Mouse (Mus musculus) c-Kit-negative CD71-positive TER-119-positive erythroid progenitor cells, embryonic 14.5 days (primary cell): ENCODE measurements around the gene Kcnab1.

Source experiments
- DNase-seq: peaks from one replicate; pipeline ENCODE4 v3.0.0-alpha.2; 2013; ENCODE audit warnings: low read depth, low spot score

The Kcnab1 gene

GRCm38 (mm10) chr3:65108945-65109921 lies at the start of gene Kcnab1:
TSS of gene Kcnab1 (plus strand) at chr3:65109384.
- DNase-seq = no peak

- DNase-seq = no peak
Observed at GRCm38 (mm10) chr3:65088295-65088694, 20.9 kb upstream of the Kcnab1 start.

GRCm38 (mm10) chr3:65104117-65104516 lies 5.1 kb upstream of the Kcnab1 start:
- no peak for DNase-seq

GRCm38 (mm10) chr3:65110190-65110589 lies 1.0 kb downstream of the Kcnab1 start:
- DNase-seq = no peak

GRCm38 (mm10) chr3:65111176-65111575 lies 2.0 kb downstream of the Kcnab1 start:
- no peak for DNase-seq

GRCm38 (mm10) chr3:65115164-65115563 lies 6.0 kb downstream of the Kcnab1 start:
- DNase-seq = no peak

GRCm38 (mm10) chr3:65116958-65117357 lies 7.8 kb downstream of the Kcnab1 start:
- DNase-seq = no peak

GRCm38 (mm10) chr3:65117365-65117764 lies 8.2 kb downstream of the Kcnab1 start:
- DNase-seq = no peak

GRCm38 (mm10) chr3:65124975-65125374 lies 15.8 kb downstream of the Kcnab1 start:
- no peak for DNase-seq

- DNase-seq = no peak
Observed at GRCm38 (mm10) chr3:65129625-65130024, 20.4 kb downstream of the Kcnab1 start.

- no peak for DNase-seq
Observed at GRCm38 (mm10) chr3:65134931-65135330, 25.7 kb downstream of the Kcnab1 start.

GRCm38 (mm10) chr3:65136897-65137296 lies 27.7 kb downstream of the Kcnab1 start:
- DNase-seq = no peak

- DNase-seq = no peak
Observed at GRCm38 (mm10) chr3:65138739-65139138, 29.6 kb downstream of the Kcnab1 start.

- no peak for DNase-seq
Observed at GRCm38 (mm10) chr3:65145152-65145551, 36.0 kb downstream of the Kcnab1 start.

GRCm38 (mm10) chr3:65151808-65152207 lies 42.6 kb downstream of the Kcnab1 start:
- no peak for DNase-seq

- no peak for DNase-seq
Observed at GRCm38 (mm10) chr3:65172964-65173363, 63.8 kb downstream of the Kcnab1 start.

GRCm38 (mm10) chr3:65174564-65174963 lies 65.4 kb downstream of the Kcnab1 start:
- no peak for DNase-seq

- no peak for DNase-seq
Observed at GRCm38 (mm10) chr3:65175819-65176218, 66.6 kb downstream of the Kcnab1 start.

- no peak for DNase-seq
Observed at GRCm38 (mm10) chr3:65176846-65177245, 67.7 kb downstream of the Kcnab1 start.

- no peak for DNase-seq
Observed at GRCm38 (mm10) chr3:65187833-65188698, 78.9 kb downstream of the Kcnab1 start.

GRCm38 (mm10) chr3:65200611-65201010 lies 91.4 kb downstream of the Kcnab1 start:
- DNase-seq = no peak
